Mouse (Mus musculus): ENCODE measurements around the gene Cx3cl1.

- TF ChIP-seq CTCF (IDR thresholded peaks at IDR 0.05; ENCODE audit: borderline replicate concordance, insufficient read depth, low read depth, low read length): no peak
- peak; percentile 55; the same call in 1 of the 2 replicates for TF ChIP-seq POLR2A (IDR thresholded peaks at IDR 0.05; ENCODE audit: borderline replicate concordance, insufficient read depth, low read length)
These were observed at the start of gene Cx3cl1 for GRCm38 (mm10) chr8:94771941-94772670.

All from cerebellum, adult 2 months (tissue).